Mouse (Mus musculus) liver, embryonic 14.5 days (tissue): ENCODE data around the gene Bmf. TPM values are rescaled to one million over a fixed set of nuclear protein-coding genes. Genes with fewer than 3 reads are reported as not detected.
"Not testable (repeated sequence)": the region's sequence is repeated elsewhere in the genome, so short reads cannot be mapped to it uniquely, and the experiment has no call there.

ENCODE experiments used
- ATAC-seq: fragments of 200-750 bp; cut with Nextera tagmentation; 2 replicates; pipeline ENCODE4 v1.8.0; 2017; ENCODE audit warnings: moderate number of reproducible peaks, mild to moderate bottlenecking, moderate library complexity; ENCODE audit not compliant: insufficient read depth
- DNase-seq, 3 experiments: peaks; one replicate each; pipeline ENCODE4 v3.0.0-alpha.2; 2012 to 2013; ENCODE audit warnings: low read depth in 3 of 3, low spot score in 3 of 3
- H3K27ac ChIP-seq: fragments of 300-500 bp; sonication (generic); 2 replicates; pipeline ENCODE4 v1.5.1; 2014; ENCODE audit warnings: moderate library complexity, mild to moderate bottlenecking, control low read depth, inconsistent platforms
- H3K27me3 ChIP-seq: fragments of 300-500 bp; sonication (generic); 2 replicates; pipeline ENCODE4 v1.6.1; 2014; ENCODE audit warnings: mild to moderate bottlenecking, low read length, moderate library complexity; ENCODE audit not compliant: control insufficient read depth, insufficient read depth
- H3K36me3 ChIP-seq: fragments of 300-500 bp; sonication (generic); replicated peaks from 2 replicates; pipeline ENCODE4 v1.6.1; 2014; ENCODE audit warnings: low read depth; ENCODE audit not compliant: control insufficient read depth, insufficient read depth
- H3K4me1 ChIP-seq, 2 experiments: fragments of 200-500 bp in 1 of 2; fragments of 300-500 bp in 1 of 2; sonication (generic) in 1 of 2; replicated peaks; 2 replicates each; pipeline ENCODE4 v1.6.1; 2012 to 2014; ENCODE audit warnings: antibody characterized with exemption in 1 of 2, inconsistent platforms in 1 of 2, low read length in 1 of 2; ENCODE audit not compliant: control insufficient read depth in 2 of 2, insufficient read depth in 2 of 2
- H3K4me2 ChIP-seq: fragments of 300-500 bp; sonication (generic); 2 replicates; pipeline ENCODE4 v1.6.1; 2014; ENCODE audit warnings: low read depth, mild to moderate bottlenecking, control low read depth, moderate library complexity
- H3K4me3 ChIP-seq, 2 experiments: fragments of 200-500 bp in 1 of 2; fragments of 300-500 bp in 1 of 2; sonication (generic) in 1 of 2; 2 replicates each; pipeline ENCODE4 v1.5.1; 2012 to 2014; ENCODE audit warnings: low read depth in 2 of 2, low read length in 2 of 2, mild to moderate bottlenecking in 2 of 2, control low read depth in 1 of 2, inconsistent platforms in 1 of 2, moderate library complexity in 1 of 2; ENCODE audit not compliant: insufficient read depth in 1 of 2
- H3K9ac ChIP-seq: fragments of 300-500 bp; sonication (generic); replicated peaks from 2 replicates; pipeline ENCODE4 v1.6.1; 2014; ENCODE audit warnings: mild to moderate bottlenecking, control low read depth, moderate library complexity
- H3K9me3 ChIP-seq: fragments of 300-500 bp; sonication (generic); 2 replicates; pipeline ENCODE4 v1.6.1; 2016; ENCODE audit warnings: low read length, mixed read lengths; ENCODE audit not compliant: control insufficient read depth
- CTCF ChIP-seq: IDR thresholded peaks from 2 replicates; pipeline ENCODE4 v1.5.1; 2016; ENCODE audit warnings: antibody characterized with exemption, low read depth, control low read depth
- EP300 ChIP-seq: IDR thresholded peaks from 2 replicates; pipeline ENCODE4 v1.6.1; 2016; ENCODE audit warnings: antibody characterized with exemption, low read depth
- WGBS: fragments of 180-500 bp; shearing (Covaris S2); extraction: QIAGEN DNeasy Blood & Tissue Kit; methylation state at CpG from one replicate; pipeline ENCODE4 v1.1.7; 2014; ENCODE audit not compliant: insufficient replicate concordance; 5-methylcytosine and 5-hydroxymethylcytosine counted together
- polyA plus RNA-seq, 2 experiments: library from polyadenylated mRNA; depleted of rRNA in 1 of 2; stranded (reverse) in 1 of 2; unstranded in 1 of 2; fragments of >200 nt; fragmentation: Nextera tagmentation in 1 of 2; extraction: Ambion mirVana in 1 of 2; gene quantifications; 2 replicates each; pipeline versions ENCODE4 v1.2.1 to v1.2.3; 2012 to 2014

Bmf gene
- polyA plus RNA-seq, 2 experiments, result 0.70 to 0.87 TPM

DNA sequence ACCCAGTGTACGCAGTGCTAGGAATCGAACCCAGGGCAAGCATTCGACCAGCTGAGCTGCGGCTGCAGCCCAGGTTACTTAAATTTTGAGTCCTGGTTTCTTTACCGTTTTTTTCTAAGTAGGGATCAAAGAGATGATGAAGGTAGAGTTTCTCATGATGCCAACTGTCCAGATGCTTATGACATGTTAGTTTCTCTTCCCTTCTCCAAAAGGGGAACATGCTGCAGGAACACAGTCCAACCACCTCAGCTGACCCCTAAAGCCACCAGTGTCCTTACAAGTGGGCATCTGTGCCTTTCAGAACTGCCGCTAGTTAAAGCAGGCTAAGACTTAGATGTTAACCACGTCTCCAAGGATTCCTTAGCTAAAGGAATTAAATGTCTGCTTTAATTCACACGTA lies 17.7 kb upstream of the Bmf start:
- no peak overlapping the region for H3K9ac ChIP-seq
- no peak overlapping the region for H3K4me2 ChIP-seq
- H3K4me1 ChIP-seq, result no peaks in the 10 kb centered on the region
- H3K27me3 ChIP-seq, result no peaks in the 10 kb centered on the region
- no peak for ATAC-seq
- H3K9me3 ChIP-seq, result no peaks in the 10 kb centered on the region
- 68% methylated on average over 8 of the region's 8 CpGs for WGBS
- no peak for DNase-seq
- no peaks in the 10 kb centered on the region for H3K36me3 ChIP-seq
- H3K4me3 ChIP-seq, result no peak overlapping the region
- TF ChIP-seq CTCF, result no peak
- no peak for TF ChIP-seq EP300
- no peak overlapping the region for H3K27ac ChIP-seq

DNA sequence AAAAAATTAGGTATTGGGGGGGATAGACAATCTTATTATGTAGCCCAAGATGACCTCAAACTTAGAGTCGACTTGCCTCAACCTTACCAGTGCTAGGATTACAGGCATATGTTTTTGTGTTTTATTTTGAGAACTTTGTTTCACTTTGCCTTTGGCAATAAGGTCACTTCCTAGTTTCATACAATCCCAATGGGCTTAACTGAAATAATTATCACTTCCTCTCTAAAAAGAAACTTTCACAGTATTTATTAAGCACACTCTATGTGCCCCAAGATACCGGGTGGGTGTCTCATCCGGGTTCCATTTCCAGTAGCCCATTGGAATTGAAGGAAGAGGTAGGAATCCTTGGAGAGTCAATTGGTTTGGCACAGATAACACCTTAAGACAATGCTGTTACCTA lies 12.9 kb upstream of the Bmf start:
- Histone ChIP-seq H3K27me3 (no peaks in the 10 kb centered on the region), H3K36me3 (no peaks in the 10 kb centered on the region), H3K4me1 (no peaks in the 10 kb centered on the region), H3K4me2 (no peak overlapping the region), H3K4me3 (no peak overlapping the region), H3K9me3 (no peaks in the 10 kb centered on the region), H3K27ac (no peak overlapping the region), H3K9ac (no peak overlapping the region)
- 67% methylated on average over 3 of the region's 3 CpGs for WGBS
- no peak for DNase-seq
- no peak for ATAC-seq
- no peak for TF ChIP-seq EP300
- no peak for TF ChIP-seq CTCF

DNA sequence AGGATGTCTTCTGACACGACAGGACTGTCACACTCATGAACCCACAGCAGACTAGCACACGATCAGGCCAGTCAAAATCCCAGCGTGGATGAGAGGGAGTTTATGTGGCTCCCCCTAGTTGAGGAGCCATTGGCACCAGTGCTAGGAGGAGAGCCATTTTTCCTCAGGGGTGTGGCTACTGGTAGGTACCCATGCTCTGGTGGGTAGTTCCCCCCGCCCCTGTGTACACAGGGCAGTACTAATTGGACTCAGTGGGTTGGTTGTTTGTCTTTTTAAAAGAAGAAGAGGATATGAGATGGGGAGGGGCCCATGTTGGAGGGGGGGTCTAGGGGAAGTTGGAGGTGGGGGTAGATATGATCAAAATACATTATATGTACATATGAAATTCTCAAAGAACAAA lies 12.5 kb upstream of the Bmf start:
- Histone ChIP-seq H3K9ac (no peak overlapping the region), H3K4me1 (no peaks in the 10 kb centered on the region), H3K4me2 (no peak overlapping the region), H3K27ac (no peak overlapping the region), H3K9me3 (no peaks in the 10 kb centered on the region), H3K27me3 (no peaks in the 10 kb centered on the region), H3K36me3 (no peaks in the 10 kb centered on the region), H3K4me3 (no peak overlapping the region)
- DNase-seq, result no peak
- 60% methylated on average over 4 of the region's 4 CpGs for WGBS
- ATAC-seq, result no peak
- TF ChIP-seq CTCF (no peak), EP300 (no peak)

DNA sequence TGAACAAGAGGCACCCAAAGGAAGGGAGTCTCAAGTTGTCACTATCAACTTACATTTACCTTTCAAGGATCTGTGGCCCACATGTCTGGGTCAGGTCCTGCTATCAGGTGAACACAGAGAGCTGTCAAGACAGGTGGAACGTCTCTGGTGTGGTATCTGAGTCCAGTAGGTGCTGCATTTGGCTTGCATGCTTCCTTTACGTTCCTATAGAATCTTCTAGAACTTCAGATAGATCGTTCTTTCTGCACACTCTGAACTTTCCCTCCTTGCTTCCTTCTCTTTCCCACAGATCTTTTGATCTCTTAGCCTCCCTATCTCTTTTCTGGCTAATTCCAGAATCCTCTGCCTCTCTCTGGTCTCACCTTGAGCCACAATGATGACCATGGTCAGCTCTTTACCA lies 8.9 kb upstream of the Bmf start:
- no peak for DNase-seq
- H3K36me3 ChIP-seq, result no peaks in the 10 kb centered on the region
- H3K27me3 ChIP-seq, result no peaks in the 10 kb centered on the region
- H3K9ac ChIP-seq, result no peak overlapping the region
- TF ChIP-seq EP300, result no peak
- TF ChIP-seq CTCF, result no peak
- 75% methylated on average over 3 of the region's 3 CpGs for WGBS
- no peak overlapping the region for H3K4me2 ChIP-seq
- no peak overlapping the region for H3K27ac ChIP-seq
- no peak for ATAC-seq
- H3K4me3 ChIP-seq, result no peak overlapping the region
- H3K4me1 ChIP-seq, result peaks cover 0 to 6% of the 10 kb centered on the region in 2 experiments; a peak in 2 of 4 replicates
- H3K9me3 ChIP-seq, result no peaks in the 10 kb centered on the region

DNA sequence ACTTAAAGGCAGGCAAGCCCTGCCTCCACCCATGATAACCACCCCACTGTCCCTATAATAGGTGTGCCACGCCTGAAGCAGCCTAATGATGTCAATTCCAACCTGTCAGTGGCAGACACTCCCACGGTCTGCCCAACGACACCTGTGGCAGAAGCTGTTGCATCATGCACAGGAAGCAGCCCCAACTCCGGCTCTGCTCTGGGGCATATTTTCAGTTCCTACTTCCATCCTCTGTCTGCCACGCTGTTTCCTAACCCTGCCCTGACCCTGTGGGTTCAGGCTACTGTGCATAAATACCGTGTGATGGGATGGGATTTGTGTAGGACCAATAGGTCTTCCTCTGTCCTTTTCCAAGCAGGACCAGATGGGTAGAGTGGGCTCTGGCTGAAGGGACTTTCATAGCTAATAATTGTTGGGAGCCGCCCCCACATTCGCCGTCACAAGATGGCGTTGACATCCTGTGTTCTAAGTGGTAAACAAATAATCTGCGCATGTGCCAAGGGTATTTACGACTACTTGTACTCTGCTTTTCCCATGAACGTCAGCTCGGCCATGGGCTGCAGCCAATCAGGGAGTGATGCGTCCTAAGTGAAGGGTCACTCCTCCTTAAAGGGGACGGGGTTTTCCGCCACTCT lies 5.0 kb upstream of the Bmf start:
- ATAC-seq (peak; percentile 85), DNase-seq (peak in 1 of 3 experiments; percentile 47)
- peak overlapping the region; percentile 60 to 79 for H3K4me3 ChIP-seq
- not testable (repeated sequence) for H3K4me1 ChIP-seq, H3K36me3 ChIP-seq, H3K27me3 ChIP-seq, H3K9me3 ChIP-seq
- H3K4me2 ChIP-seq, result peak overlapping the region; percentile 57
- peak overlapping the region; percentile 63 for H3K9ac ChIP-seq
- WGBS, result 46% methylated on average over 15 of the region's 17 CpGs
- peak overlapping the region; percentile 53 for H3K27ac ChIP-seq
